Mouse (Mus musculus): ENCODE data around the gene Cutc.

The Cutc gene

GRCm38 (mm10) chr19:43752489-43753225 is at the start of gene Cutc, which contains the start of gene Cox15:
Gene Cutc (plus strand): TSS chr19:43752996.
Gene Cox15 (minus strand): TSS chr19:43753000.
- peak; percentile 95 to 97 for DNase-seq (ENCODE audit: low spot score in 2 of 2)

- no peak for DNase-seq (ENCODE audit: low spot score in 2 of 2)
These were observed 48.6 kb upstream of the Cutc start for GRCm38 (mm10) chr19:43704211-43704610.

- DNase-seq (ENCODE audit: low spot score in 2 of 2), result no peak
These were observed 47.9 kb upstream of the Cutc start for GRCm38 (mm10) chr19:43704787-43705497.

- DNase-seq (ENCODE audit: low spot score in 2 of 2), result no peak
These were observed 44.6 kb upstream of the Cutc start for GRCm38 (mm10) chr19:43708206-43708605.

- DNase-seq (ENCODE audit: low spot score in 2 of 2), result no peak
These were observed 43.5 kb upstream of the Cutc start for GRCm38 (mm10) chr19:43709317-43709716.

- no peak for DNase-seq (ENCODE audit: low spot score in 2 of 2)
These were observed 41.5 kb upstream of the Cutc start for GRCm38 (mm10) chr19:43711159-43711916.

- DNase-seq (ENCODE audit: low spot score in 2 of 2), result no peak
These were observed 40.8 kb upstream of the Cutc start for GRCm38 (mm10) chr19:43711971-43712370.

GRCm38 (mm10) chr19:43720061-43720460 is 32.7 kb upstream of the Cutc start:
- no peak for DNase-seq (ENCODE audit: low spot score in 2 of 2)

GRCm38 (mm10) chr19:43722891-43723290 is 29.9 kb upstream of the Cutc start:
- DNase-seq (ENCODE audit: low spot score in 2 of 2), result no peak

GRCm38 (mm10) chr19:43723501-43723900 is 29.3 kb upstream of the Cutc start:
- DNase-seq (ENCODE audit: low spot score in 2 of 2), result no peak

- DNase-seq (ENCODE audit: low spot score in 2 of 2), result peak in 1 of 2 experiments; percentile 57
These were observed 28.6 kb upstream of the Cutc start for GRCm38 (mm10) chr19:43724194-43724593.

- no peak for DNase-seq (ENCODE audit: low spot score in 2 of 2)
These were observed 28.0 kb upstream of the Cutc start for GRCm38 (mm10) chr19:43724821-43725220.

- DNase-seq (ENCODE audit: low spot score in 2 of 2), result peak in 1 of 2 experiments; percentile 48
These were observed 26.2 kb upstream of the Cutc start for GRCm38 (mm10) chr19:43726510-43727146.

GRCm38 (mm10) chr19:43729296-43730036 is 23.3 kb upstream of the Cutc start:
- peak; percentile 33 to 59 for DNase-seq (ENCODE audit: low spot score in 2 of 2)

- peak in 1 of 2 experiments; percentile 56 for DNase-seq (ENCODE audit: low spot score in 2 of 2)
These were observed 22.8 kb upstream of the Cutc start for GRCm38 (mm10) chr19:43730037-43730428.

- DNase-seq (ENCODE audit: low spot score in 2 of 2), result peak in 1 of 2 experiments; percentile 54
These were observed 21.6 kb upstream of the Cutc start for GRCm38 (mm10) chr19:43731157-43731556.

GRCm38 (mm10) chr19:43738409-43738808 is 14.4 kb upstream of the Cutc start:
- no peak for DNase-seq (ENCODE audit: low spot score in 2 of 2)

GRCm38 (mm10) chr19:43743401-43743800 is 9.4 kb upstream of the Cutc start:
- no peak for DNase-seq (ENCODE audit: low spot score in 2 of 2)

GRCm38 (mm10) chr19:43745740-43746139 is 7.1 kb upstream of the Cutc start:
- no peak for DNase-seq (ENCODE audit: low spot score in 2 of 2)

GRCm38 (mm10) chr19:43747877-43748276 is 4.9 kb upstream of the Cutc start:
- no peak for DNase-seq (ENCODE audit: low spot score in 2 of 2)

GRCm38 (mm10) chr19:43750008-43750407 is 2.8 kb upstream of the Cutc start:
- DNase-seq (ENCODE audit: low spot score in 2 of 2), result no peak

All from urinary bladder, postnatal 4 days (tissue).